Mouse (Mus musculus) limb, embryonic 11.5 days (tissue): ENCODE data around the gene Utrn. TPM values are rescaled to one million over a fixed set of nuclear protein-coding genes. Genes with fewer than 3 reads are reported as not detected.
A peak's percentile ranks its signal among the peaks of the same experiment; 100 is the strongest.

ENCODE experiments used
- ATAC-seq: fragments of 200-750 bp; cut with Nextera tagmentation; 2 replicates; pipeline ENCODE4 v1.8.0; 2017; ENCODE audit warnings: low read depth; ENCODE audit not compliant: insufficient number of reproducible peaks, low FRiP score, low TSS enrichment
- DNase-seq: peaks from one replicate; pipeline ENCODE4 v3.0.0-alpha.2; 2015; ENCODE audit warnings: low spot score
- H3K27ac ChIP-seq: fragments of 300-500 bp; sonication (generic); replicated peaks from 2 replicates; pipeline ENCODE4 v1.5.1; 2014; ENCODE audit warnings: low read depth, mild to moderate bottlenecking, low read length
- H3K27me3 ChIP-seq: fragments of 300-500 bp; sonication (generic); 2 replicates; pipeline ENCODE4 v1.6.1; 2014; ENCODE audit warnings: mild to moderate bottlenecking, low read length, mixed read lengths; ENCODE audit not compliant: control insufficient read depth, insufficient read depth
- H3K36me3 ChIP-seq: fragments of 300-500 bp; sonication (generic); 2 replicates; pipeline ENCODE4 v1.6.1; 2014; ENCODE audit warnings: mild to moderate bottlenecking, low read length, moderate library complexity, mixed read lengths; ENCODE audit not compliant: control insufficient read depth, insufficient read depth
- H3K4me1 ChIP-seq: fragments of 300-500 bp; sonication (generic); 2 replicates; pipeline ENCODE4 v1.6.1; 2014; ENCODE audit warnings: low read length, mixed read lengths; ENCODE audit not compliant: control insufficient read depth, insufficient read depth
- H3K4me2 ChIP-seq: fragments of 300-500 bp; sonication (generic); 2 replicates; pipeline ENCODE4 v1.6.1; 2014; ENCODE audit warnings: low read depth, mild to moderate bottlenecking, moderate library complexity; ENCODE audit not compliant: severe bottlenecking
- H3K4me3 ChIP-seq: fragments of 300-500 bp; sonication (generic); 2 replicates; pipeline ENCODE4 v1.5.1; 2014; ENCODE audit warnings: low read depth, low read length
- H3K9ac ChIP-seq: fragments of 300-500 bp; sonication (generic); 2 replicates; pipeline ENCODE4 v1.6.1; 2014; ENCODE audit warnings: mild to moderate bottlenecking, low read length
- H3K9me3 ChIP-seq: fragments of 300-500 bp; sonication (generic); 2 replicates; pipeline ENCODE4 v1.6.1; 2016; ENCODE audit warnings: low read length; ENCODE audit not compliant: control insufficient read depth
- WGBS: fragments of 180-500 bp; shearing (Covaris S2); extraction: QIAGEN DNeasy Blood & Tissue Kit; methylation state at CpG from one replicate; pipeline ENCODE4 v1.1.7; 2014; 5-methylcytosine and 5-hydroxymethylcytosine counted together
- polyA plus RNA-seq: library from polyadenylated mRNA; unstranded; fragments of >200 nt; fragmentation: Nextera tagmentation; extraction: Ambion mirVana; gene quantifications from 2 replicates; pipeline ENCODE4 v1.2.1, GENCODE M21; 2014

Utrn gene
- polyA plus RNA-seq, 1 experiment from 2014 or later: 41.0 TPM

DNA sequence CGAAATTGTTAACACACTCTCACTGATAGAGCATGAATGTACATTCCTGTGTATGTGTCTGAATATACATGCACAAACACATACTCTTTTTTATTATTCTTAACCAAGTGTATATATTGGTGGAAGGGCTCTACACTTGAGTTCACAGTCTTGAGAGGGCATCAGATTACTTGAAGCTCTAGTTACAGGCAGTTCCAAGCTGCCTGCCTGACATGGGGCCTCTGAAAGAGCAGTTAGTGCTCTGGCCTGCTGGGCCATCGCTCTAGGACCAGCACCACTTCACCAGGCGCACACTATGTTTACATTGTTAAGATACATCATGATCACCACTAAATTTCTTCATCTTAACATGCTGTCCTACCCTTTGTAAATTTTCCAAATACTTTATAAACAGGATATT lies 216.2 kb downstream of the Utrn start:
- no peak overlapping the region for H3K27ac ChIP-seq
- WGBS: 73% methylated on average over 3 of the region's 3 CpGs

GRCm38 (mm10) chr10:12646119-12646518 lies 223.0 kb downstream of the Utrn start:
- H3K4me1 ChIP-seq: no peaks in the 10 kb centered on the region
- no peak overlapping the region for H3K4me2 ChIP-seq
- H3K9me3 ChIP-seq: no peaks in the 10 kb centered on the region
- no peak overlapping the region for H3K4me3 ChIP-seq
- H3K27me3 ChIP-seq: no peaks in the 10 kb centered on the region
- ATAC-seq: no peak
- H3K27ac ChIP-seq: no peak overlapping the region
- no peak for DNase-seq
- no peaks in the 10 kb centered on the region for H3K36me3 ChIP-seq
- 42% methylated on average over 5 of the region's 5 CpGs for WGBS
- H3K9ac ChIP-seq: no peak overlapping the region

More for the DNA sequence above, 216.2 kb downstream of the Utrn start:
- no peaks in the 10 kb centered on the region; the same call in 1 of the 2 replicates for H3K36me3 ChIP-seq
- H3K4me1 ChIP-seq: no peaks in the 10 kb centered on the region
- no peak overlapping the region for H3K4me3 ChIP-seq
- ATAC-seq (no peak), DNase-seq (no peak)
- H3K27me3 ChIP-seq: no peaks in the 10 kb centered on the region
- no peaks in the 10 kb centered on the region for H3K9me3 ChIP-seq
- H3K9ac ChIP-seq: no peak overlapping the region
- H3K4me2 ChIP-seq: no peak overlapping the region

DNA sequence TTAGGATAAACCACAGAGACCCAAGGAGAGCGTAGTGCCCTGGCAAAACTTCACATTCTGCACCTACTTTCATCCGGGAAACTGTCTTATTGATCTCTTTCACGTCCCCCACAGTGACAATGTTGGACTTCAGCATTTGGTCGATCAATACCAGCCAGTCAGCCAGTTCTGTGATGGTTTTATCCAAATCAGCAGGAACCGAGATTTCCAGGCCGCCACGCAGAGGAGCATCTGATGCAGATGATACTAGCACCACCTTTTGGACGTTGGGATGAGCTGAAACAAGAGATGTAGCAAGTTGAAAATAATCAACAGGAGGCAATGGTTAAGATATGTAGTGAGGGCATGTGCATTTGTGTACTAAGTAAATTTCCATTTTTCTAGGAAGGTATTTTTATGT lies 225.8 kb downstream of the Utrn start:
- no peak overlapping the region for H3K4me2 ChIP-seq

GRCm38 (mm10) chr10:12639638-12640037 lies 229.5 kb downstream of the Utrn start:
- H3K36me3 ChIP-seq: no peaks in the 10 kb centered on the region
- H3K4me1 ChIP-seq: no peaks in the 10 kb centered on the region
- H3K9ac ChIP-seq: no peak overlapping the region
- H3K9me3 ChIP-seq: no peaks in the 10 kb centered on the region
- DNase-seq (no peak), ATAC-seq (no peak)
- no peak overlapping the region for H3K4me2 ChIP-seq
- H3K27ac ChIP-seq: no peak overlapping the region
- no peaks in the 10 kb centered on the region for H3K27me3 ChIP-seq
- 69% methylated on average over 4 of the region's 4 CpGs for WGBS
- no peak overlapping the region for H3K4me3 ChIP-seq

More for the DNA sequence above, 225.8 kb downstream of the Utrn start:
- no peak overlapping the region for H3K9ac ChIP-seq
- no peaks in the 10 kb centered on the region for H3K9me3 ChIP-seq
- WGBS: 78% methylated on average over 8 of the region's 8 CpGs
- DNase-seq (no peak), ATAC-seq (no peak)
- no peaks in the 10 kb centered on the region for H3K27me3 ChIP-seq
- no peaks in the 10 kb centered on the region for H3K4me1 ChIP-seq
- H3K36me3 ChIP-seq: no peaks in the 10 kb centered on the region
- no peak overlapping the region for H3K4me3 ChIP-seq
- no peak overlapping the region for H3K27ac ChIP-seq

DNA sequence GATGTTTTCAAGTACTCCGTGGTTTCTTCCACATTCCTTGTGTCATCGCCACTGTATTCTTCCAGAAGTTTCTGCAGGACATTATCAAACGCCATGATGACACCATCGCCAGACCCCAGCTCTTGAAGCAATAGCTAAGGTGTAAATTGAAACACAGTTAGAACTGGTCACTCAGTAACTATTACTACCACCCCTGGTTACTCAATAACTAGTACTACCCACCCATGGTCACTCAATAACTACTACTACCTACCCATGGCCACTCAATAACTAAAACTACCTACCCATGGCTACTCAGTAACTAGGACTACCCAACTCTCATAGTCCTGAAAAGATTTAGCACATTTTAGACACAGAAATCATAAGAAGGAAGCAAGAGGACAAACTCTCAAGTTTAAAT lies 235.2 kb downstream of the Utrn start:
- no peak overlapping the region for H3K4me2 ChIP-seq
- no peak overlapping the region for H3K27ac ChIP-seq
- no peaks in the 10 kb centered on the region for H3K27me3 ChIP-seq
- no peak overlapping the region for H3K4me3 ChIP-seq
- DNase-seq: no peak
- 94% methylated on average over 4 of the region's 4 CpGs for WGBS
- H3K9me3 ChIP-seq: no peaks in the 10 kb centered on the region
- H3K9ac ChIP-seq: no peak overlapping the region
- no peaks in the 10 kb centered on the region for H3K4me1 ChIP-seq
- no peak for ATAC-seq
- H3K36me3 ChIP-seq: no peaks in the 10 kb centered on the region

DNA sequence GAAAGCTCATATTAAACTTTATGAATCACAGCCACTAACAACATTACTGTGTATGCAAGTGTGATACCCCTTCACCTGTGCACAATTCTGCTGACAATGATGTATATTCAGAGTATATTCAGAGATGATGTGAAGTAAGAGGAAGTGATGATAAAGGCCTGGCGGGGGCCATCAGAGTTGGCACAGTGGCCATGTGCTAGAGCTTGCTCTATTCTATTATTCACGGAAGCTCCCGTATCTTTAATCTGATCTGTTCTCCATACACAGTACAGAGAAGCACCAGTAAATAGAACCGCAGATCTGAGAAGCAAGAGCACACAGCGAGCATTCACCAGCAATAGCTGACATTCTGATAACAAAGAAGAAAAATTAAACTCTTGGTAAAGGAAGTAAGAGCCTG lies 238.2 kb downstream of the Utrn start:
- Histone ChIP-seq H3K9me3 (no peaks in the 10 kb centered on the region), H3K4me3 (no peak overlapping the region), H3K9ac (no peak overlapping the region), H3K27me3 (no peaks in the 10 kb centered on the region), H3K36me3 (no peaks in the 10 kb centered on the region), H3K4me2 (no peak overlapping the region), H3K27ac (no peak overlapping the region), H3K4me1 (no peaks in the 10 kb centered on the region)
- no peak for ATAC-seq
- WGBS: 96% methylated on average over 5 of the region's 5 CpGs
- DNase-seq: no peak

DNA sequence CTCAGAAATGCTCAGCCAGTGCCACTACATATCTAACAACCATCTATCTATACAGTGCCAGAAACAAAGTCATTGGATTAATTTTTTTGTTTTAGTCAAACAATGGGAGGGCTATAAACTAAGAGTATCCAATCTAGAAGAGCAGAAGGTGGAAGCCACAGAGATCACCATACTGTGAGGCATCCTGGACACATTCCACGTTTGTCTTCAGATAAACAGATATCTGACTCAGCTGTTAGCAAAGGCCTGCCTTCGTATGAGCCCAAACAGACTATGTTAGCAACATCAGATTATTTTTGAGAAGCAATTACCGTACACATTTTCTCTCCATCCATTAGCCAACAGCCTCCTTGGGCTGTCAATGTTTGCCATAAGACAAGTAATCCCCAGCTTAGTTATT lies 250.8 kb downstream of the Utrn start:
- no peaks in the 10 kb centered on the region for H3K9me3 ChIP-seq
- H3K36me3 ChIP-seq: no peaks in the 10 kb centered on the region
- 0 out of 2 replicates have a peak, but pooled peaks cover 2% of the 10 kb centered on the region for H3K4me1 ChIP-seq
- H3K27ac ChIP-seq: no peak overlapping the region
- DNase-seq: no peak
- ATAC-seq: no peak
- H3K4me2 ChIP-seq: no peak overlapping the region
- WGBS: 86% methylated on average over 3 of the region's 3 CpGs
- H3K9ac ChIP-seq: no peak overlapping the region
- no peak overlapping the region for H3K4me3 ChIP-seq
- H3K27me3 ChIP-seq: no peaks in the 10 kb centered on the region

GRCm38 (mm10) chr10:12615723-12616122 lies 253.4 kb downstream of the Utrn start:
- Histone ChIP-seq H3K4me2 (no peak overlapping the region), H3K9ac (no peak overlapping the region), H3K4me3 (no peak overlapping the region), H3K4me1 (0 out of 2 replicates have a peak, but pooled peaks cover 2% of the 10 kb centered on the region), H3K27me3 (no peaks in the 10 kb centered on the region), H3K36me3 (no peaks in the 10 kb centered on the region), H3K9me3 (no peaks in the 10 kb centered on the region), H3K27ac (no peak overlapping the region)
- DNase-seq (peak; percentile 30), ATAC-seq (no peak)
- WGBS: 7% methylated on average over 3 of the region's 3 CpGs
